Mouse (Mus musculus): ENCODE results near the gene BC035044. TPM values are rescaled to one million over a fixed set of nuclear protein-coding genes. Genes with fewer than 3 reads are reported as not detected.
"Not testable (repeated sequence)": the region's sequence is repeated elsewhere in the genome, so short reads cannot be mapped to it uniquely, and the experiment has no call there.

BC035044 gene
- polyA plus RNA-seq, 1 experiment from 2014 or later: 0.88 TPM

GRCm38 (mm10) chr6:128845319-128845979 is 45.5 kb downstream of the BC035044 start:
- 25% methylated on average over 7 of the region's 7 CpGs for WGBS
- Histone ChIP-seq H3K9me3 (ENCODE audit: control insufficient read depth, low read length) (no peaks in the 10 kb centered on the region), H3K27me3 (ENCODE audit: control insufficient read depth, insufficient read depth, low read length) (no peaks in the 10 kb centered on the region), H3K9ac (ENCODE audit: low read length) (no peak overlapping the region), H3K36me3 (ENCODE audit: control insufficient read depth, insufficient read depth, low read length) (no peaks in the 10 kb centered on the region), H3K4me2 (ENCODE audit: low read depth, low read length, severe bottlenecking) (peak overlapping the region; percentile 34; the same call in 1 of the 2 replicates), H3K4me1 (replicated peaks; ENCODE audit: control insufficient read depth, insufficient read depth, low read length) (peaks cover 9% of the 10 kb centered on the region; the same call in 1 of the 2 replicates), H3K27ac (ENCODE audit: low read depth, low read length) (no peak overlapping the region), H3K4me3 (ENCODE audit: low read depth, low read length) (no peak overlapping the region)
- DNase-seq (ENCODE audit: low spot score) (peak; percentile 94), ATAC-seq (replicated peaks; ENCODE audit: low FRiP score) (peak; percentile 42)

GRCm38 (mm10) chr6:128844586-128845080 is 46.3 kb downstream of the BC035044 start:
- Histone ChIP-seq H3K4me1 (replicated peaks; ENCODE audit: control insufficient read depth, insufficient read depth, low read length) (peaks cover 9% of the 10 kb centered on the region; the same call in 1 of the 2 replicates), H3K9ac (ENCODE audit: low read length) (no peak overlapping the region), H3K4me2 (ENCODE audit: low read depth, low read length, severe bottlenecking) (no peak overlapping the region), H3K9me3 (ENCODE audit: control insufficient read depth, low read length) (no peaks in the 10 kb centered on the region), H3K27me3 (ENCODE audit: control insufficient read depth, insufficient read depth, low read length) (no peaks in the 10 kb centered on the region), H3K4me3 (ENCODE audit: low read depth, low read length) (no peak overlapping the region), H3K36me3 (ENCODE audit: control insufficient read depth, insufficient read depth, low read length) (no peaks in the 10 kb centered on the region), H3K27ac (ENCODE audit: low read depth, low read length) (no peak overlapping the region)
- 60% methylated on average over 5 of the region's 5 CpGs for WGBS
- peak; percentile 49 for DNase-seq (ENCODE audit: low spot score)
- no peak for ATAC-seq (replicated peaks; ENCODE audit: low FRiP score)

DNA sequence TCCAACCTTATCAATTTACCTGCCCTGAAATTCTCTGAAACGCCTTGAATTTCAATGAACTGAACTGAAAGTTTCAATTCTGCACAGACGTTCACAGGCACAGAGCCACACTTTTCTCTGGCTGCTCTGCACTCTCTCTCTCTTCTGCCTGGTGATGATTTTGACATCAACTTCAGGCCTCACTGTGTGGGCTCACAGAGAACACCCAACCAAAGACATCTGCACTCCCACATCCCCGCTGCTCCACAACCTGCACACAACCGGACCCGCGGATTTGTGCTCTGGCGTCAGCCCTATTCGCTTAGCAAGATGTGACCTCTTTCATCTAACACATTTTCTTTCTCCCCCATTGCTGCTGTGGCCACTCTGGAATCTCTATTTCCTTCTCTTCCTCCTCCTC is 46.8 kb downstream of the BC035044 start:
- peak; percentile 50 for DNase-seq (ENCODE audit: low spot score)
- peak overlapping the region; percentile 58 for H3K4me2 ChIP-seq (ENCODE audit: low read depth, low read length, severe bottlenecking)
- H3K36me3 ChIP-seq (ENCODE audit: control insufficient read depth, insufficient read depth, low read length): no peaks in the 10 kb centered on the region
- no peak overlapping the region; the same call in 1 of the 2 replicates for H3K9ac ChIP-seq (ENCODE audit: low read length)
- no peaks in the 10 kb centered on the region for H3K9me3 ChIP-seq (ENCODE audit: control insufficient read depth, low read length)
- ATAC-seq (replicated peaks; ENCODE audit: low FRiP score): no peak
- H3K27ac ChIP-seq (ENCODE audit: low read depth, low read length): no peak overlapping the region
- no peaks in the 10 kb centered on the region for H3K27me3 ChIP-seq (ENCODE audit: control insufficient read depth, insufficient read depth, low read length)
- peak overlapping the region; percentile 76 for H3K4me3 ChIP-seq (ENCODE audit: low read depth, low read length)
- WGBS: 36% methylated on average over 8 of the region's 8 CpGs
- H3K4me1 ChIP-seq (replicated peaks; ENCODE audit: control insufficient read depth, insufficient read depth, low read length): peaks cover 9% of the 10 kb centered on the region; the same call in 1 of the 2 replicates

DNA sequence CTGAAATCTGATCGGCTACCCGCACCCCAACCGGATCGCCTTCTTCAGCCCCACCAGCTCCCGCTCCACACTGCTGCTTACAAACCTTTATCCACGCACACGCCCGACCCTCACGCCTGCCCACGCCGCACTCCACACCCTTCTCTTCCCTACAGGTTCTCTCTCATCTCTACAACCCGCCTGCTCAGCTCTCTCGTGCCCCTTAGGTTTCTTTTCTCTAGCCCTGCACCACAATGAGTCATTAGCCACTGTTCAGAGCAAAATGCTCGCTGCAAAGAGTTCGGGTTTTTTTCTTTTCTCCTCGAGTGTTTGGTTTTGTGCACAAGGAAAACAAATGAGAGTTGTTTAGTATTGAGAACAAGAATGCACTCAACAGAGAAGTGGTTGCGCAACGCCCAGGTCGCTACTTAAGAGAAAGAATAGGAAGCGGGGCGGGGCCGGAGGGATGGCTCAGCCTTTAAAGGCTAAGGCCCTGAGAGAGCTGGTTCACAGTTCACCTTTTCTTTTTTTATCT is 47.4 kb downstream of the BC035044 start:
- whole genome bisulfite sequencing: 0% methylated on average over 22 of the region's 22 CpGs
- peak overlapping the region; percentile 58 for H3K4me2 ChIP-seq (ENCODE audit: low read depth, low read length, severe bottlenecking)
- no peaks in the 10 kb centered on the region for H3K36me3 ChIP-seq (ENCODE audit: control insufficient read depth, insufficient read depth, low read length)
- no peaks in the 10 kb centered on the region for H3K27me3 ChIP-seq (ENCODE audit: control insufficient read depth, insufficient read depth, low read length)
- H3K9ac ChIP-seq (ENCODE audit: low read length): peak overlapping the region; percentile 71
- peak overlapping the region; percentile 76 for H3K4me3 ChIP-seq (ENCODE audit: low read depth, low read length)
- H3K4me1 ChIP-seq (replicated peaks; ENCODE audit: control insufficient read depth, insufficient read depth, low read length): peaks cover 9% of the 10 kb centered on the region; the same call in 1 of the 2 replicates
- H3K27ac ChIP-seq (ENCODE audit: low read depth, low read length): peak overlapping the region; percentile 74
- DNase-seq (ENCODE audit: low spot score): peak; percentile 74
- ATAC-seq (replicated peaks; ENCODE audit: low FRiP score): peak; percentile 34
- H3K9me3 ChIP-seq (ENCODE audit: control insufficient read depth, low read length): no peaks in the 10 kb centered on the region

DNA sequence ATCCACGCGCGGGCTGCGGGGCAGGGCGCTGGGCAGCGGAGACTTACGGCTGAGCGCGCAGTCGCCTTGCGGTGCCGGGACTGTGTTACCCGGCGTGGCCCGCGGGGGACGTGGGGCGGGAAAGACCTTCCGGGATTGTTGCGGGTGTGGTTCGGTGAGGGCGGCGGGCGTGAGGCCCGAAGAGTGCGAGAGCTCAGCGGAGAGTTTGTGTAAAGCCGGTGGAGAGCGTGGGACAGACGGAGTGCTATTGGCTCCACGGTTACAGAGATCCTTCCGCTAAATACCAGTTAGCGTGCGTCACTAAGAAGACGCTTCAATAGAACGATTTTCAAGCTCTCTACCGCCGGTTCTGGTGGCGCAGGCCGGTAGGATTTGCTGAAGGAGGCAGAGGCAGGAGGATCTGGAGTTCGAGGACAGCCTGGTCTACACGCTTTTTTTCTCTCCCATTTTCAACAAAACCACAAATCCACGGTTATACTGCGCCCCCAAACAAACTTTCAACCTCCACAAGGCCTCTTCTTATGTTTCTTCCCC is 47.9 kb downstream of the BC035044 start:
- no peaks in the 10 kb centered on the region for H3K36me3 ChIP-seq (ENCODE audit: control insufficient read depth, insufficient read depth, low read length)
- peak; percentile 67 for ATAC-seq (replicated peaks; ENCODE audit: low FRiP score)

DNA sequence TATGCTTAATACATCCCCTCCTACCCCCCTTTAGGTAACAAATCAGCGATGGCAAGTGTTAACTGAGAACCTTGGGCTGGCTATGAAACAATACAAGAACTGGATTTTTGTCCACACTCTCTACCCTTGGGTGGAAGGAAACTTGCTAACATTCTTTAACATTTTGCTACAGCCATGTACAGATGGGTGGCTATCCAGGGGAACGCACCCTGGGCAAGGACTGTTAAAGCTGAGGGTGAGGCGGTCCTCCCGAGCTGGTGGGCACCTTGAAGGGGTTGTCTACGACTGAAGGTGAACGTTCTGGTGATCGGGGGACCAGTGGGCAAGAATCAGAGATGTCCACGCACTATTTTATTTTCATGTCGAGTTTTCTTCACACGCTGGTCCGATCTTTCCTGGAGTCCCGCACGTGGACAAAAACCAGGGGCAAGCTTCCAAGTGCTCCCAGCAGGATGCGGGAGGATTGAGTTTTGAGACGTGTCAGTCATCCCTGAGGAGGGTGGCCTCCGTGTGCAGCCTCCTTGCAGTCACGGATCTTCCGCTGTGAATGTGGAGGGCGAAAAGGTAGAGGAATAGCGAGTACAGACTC is 48.5 kb downstream of the BC035044 start:
- Histone ChIP-seq H3K27me3 (ENCODE audit: control insufficient read depth, insufficient read depth, low read length) (no peaks in the 10 kb centered on the region), H3K9ac (ENCODE audit: low read length) (peak overlapping the region; percentile 73), H3K4me3 (ENCODE audit: low read depth, low read length) (peak overlapping the region; percentile 76), H3K4me1 (replicated peaks; ENCODE audit: control insufficient read depth, insufficient read depth, low read length) (peaks cover 9% of the 10 kb centered on the region; the same call in 1 of the 2 replicates), H3K9me3 (ENCODE audit: control insufficient read depth, low read length) (no peaks in the 10 kb centered on the region), H3K4me2 (ENCODE audit: low read depth, low read length, severe bottlenecking) (peak overlapping the region; percentile 59), H3K36me3 (ENCODE audit: control insufficient read depth, insufficient read depth, low read length) (no peaks in the 10 kb centered on the region), H3K27ac (ENCODE audit: low read depth, low read length) (peak overlapping the region; percentile 62; the same call in 1 of the 2 replicates)
- WGBS: under 1% methylated on average over 20 of the region's 20 CpGs
- no peak for ATAC-seq (replicated peaks; ENCODE audit: low FRiP score)
- no peak for DNase-seq (ENCODE audit: low spot score)

More for the DNA sequence above, 47.9 kb downstream of the BC035044 start:
- peak overlapping the region; percentile 73 for H3K9ac ChIP-seq (ENCODE audit: low read length)
- peak overlapping the region; percentile 59 for H3K4me2 ChIP-seq (ENCODE audit: low read depth, low read length, severe bottlenecking)
- peaks cover 9% of the 10 kb centered on the region; the same call in 1 of the 2 replicates for H3K4me1 ChIP-seq (replicated peaks; ENCODE audit: control insufficient read depth, insufficient read depth, low read length)
- under 1% methylated on average over 44 of the region's 44 CpGs for WGBS
- H3K27ac ChIP-seq (ENCODE audit: low read depth, low read length): peak overlapping the region; percentile 74
- no peaks in the 10 kb centered on the region for H3K27me3 ChIP-seq (ENCODE audit: control insufficient read depth, insufficient read depth, low read length)
- peak overlapping the region; percentile 76 for H3K4me3 ChIP-seq (ENCODE audit: low read depth, low read length)
- peak; percentile 96 for DNase-seq (ENCODE audit: low spot score)
- no peaks in the 10 kb centered on the region for H3K9me3 ChIP-seq (ENCODE audit: control insufficient read depth, low read length)

GRCm38 (mm10) chr6:128841327-128842089 is 49.4 kb downstream of the BC035044 start:
- ATAC-seq (replicated peaks; ENCODE audit: low FRiP score): no peak
- peak overlapping the region; percentile 76 for H3K4me3 ChIP-seq (ENCODE audit: low read depth, low read length)

GRCm38 (mm10) chr6:128840669-128841068 is 50.3 kb downstream of the BC035044 start:
- H3K4me2 ChIP-seq (ENCODE audit: low read depth, low read length, severe bottlenecking); H3K27ac ChIP-seq (ENCODE audit: low read depth, low read length); H3K36me3 ChIP-seq (ENCODE audit: control insufficient read depth, insufficient read depth, low read length); H3K27me3 ChIP-seq (ENCODE audit: control insufficient read depth, insufficient read depth, low read length); H3K9ac ChIP-seq (ENCODE audit: low read length); ATAC-seq (replicated peaks; ENCODE audit: low FRiP score); DNase-seq (ENCODE audit: low spot score); H3K4me3 ChIP-seq (ENCODE audit: low read depth, low read length); H3K9me3 ChIP-seq (ENCODE audit: control insufficient read depth, low read length): not testable (repeated sequence)
- peaks cover 11% of the 10 kb centered on the region; the same call in 1 of the 2 replicates for H3K4me1 ChIP-seq (replicated peaks; ENCODE audit: control insufficient read depth, insufficient read depth, low read length)
- WGBS: 85% methylated on average over 3 of the region's 3 CpGs

More at GRCm38 (mm10) chr6:128841327-128842089, 49.4 kb downstream of the BC035044 start:
- Histone ChIP-seq H3K4me1 (replicated peaks; ENCODE audit: control insufficient read depth, insufficient read depth, low read length) (peaks cover 11% of the 10 kb centered on the region; the same call in 1 of the 2 replicates), H3K9ac (ENCODE audit: low read length) (no peak overlapping the region; the same call in 1 of the 2 replicates), H3K4me2 (ENCODE audit: low read depth, low read length, severe bottlenecking) (peak overlapping the region; percentile 59; the same call in 1 of the 2 replicates), H3K27ac (ENCODE audit: low read depth, low read length) (no peak overlapping the region), H3K9me3 (ENCODE audit: control insufficient read depth, low read length) (no peaks in the 10 kb centered on the region), H3K36me3 (ENCODE audit: control insufficient read depth, insufficient read depth, low read length) (no peaks in the 10 kb centered on the region), H3K27me3 (ENCODE audit: control insufficient read depth, insufficient read depth, low read length) (no peaks in the 10 kb centered on the region)
- peak; percentile 53 for DNase-seq (ENCODE audit: low spot score)
- WGBS: 46% methylated on average over 4 of the region's 4 CpGs

Data from forebrain, embryonic 11.5 days (tissue).